Mouse (Mus musculus): ENCODE data around the gene Rbm34. TPM values are rescaled to one million over a fixed set of nuclear protein-coding genes. Genes with fewer than 3 reads are reported as not detected.

Gene Rbm34
- polyA plus RNA-seq, 1 experiment from 2014 or later = 26.6 TPM

DNA sequence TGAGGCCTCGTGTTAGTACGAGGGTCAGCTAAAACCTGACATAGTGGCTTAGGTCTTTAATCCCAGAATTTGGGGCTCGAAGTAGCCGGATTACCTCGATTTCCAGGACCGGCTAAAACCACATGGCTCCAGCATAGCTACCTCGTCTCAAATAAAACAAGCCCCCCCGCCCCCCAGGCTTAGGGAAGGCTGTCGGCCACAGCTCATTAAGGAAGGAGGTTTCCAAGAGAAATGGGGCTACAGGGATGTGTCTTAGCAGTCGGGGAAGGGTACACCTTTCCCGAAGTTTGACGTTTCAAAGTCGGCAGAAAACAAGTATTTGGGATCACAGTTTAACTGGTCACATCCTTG, 418 bp upstream of the Rbm34 start:
- peak; percentile 25; the same call in 1 of the 2 replicates for ATAC-seq (replicated peaks; ENCODE audit: low FRiP score, low TSS enrichment, low read depth)
- Histone ChIP-seq H3K4me2 (ENCODE audit: low read length) (peak overlapping the region; percentile 95), H3K36me3 (ENCODE audit: control insufficient read depth, insufficient read depth, low read length) (peaks cover 25% of the 10 kb centered on the region), H3K27ac (ENCODE audit: low read depth) (peak overlapping the region; percentile 78), H3K27me3 (replicated peaks; ENCODE audit: control insufficient read depth, insufficient read depth, low read length) (no peaks in the 10 kb centered on the region), H3K9ac (ENCODE audit: low read length) (peak overlapping the region; percentile 81), H3K4me3 (ENCODE audit: low read depth, low read length) (peak overlapping the region; percentile 90), H3K9me3 (ENCODE audit: control insufficient read depth, low read length) (no peaks in the 10 kb centered on the region), H3K4me1 (replicated peaks; ENCODE audit: control insufficient read depth, insufficient read depth, low read length) (peaks cover 5% of the 10 kb centered on the region; the same call in 1 of the 2 replicates)
- no peak for DNase-seq (ENCODE audit: low spot score)
- 13% methylated on average over 13 of the region's 13 CpGs for WGBS

DNA sequence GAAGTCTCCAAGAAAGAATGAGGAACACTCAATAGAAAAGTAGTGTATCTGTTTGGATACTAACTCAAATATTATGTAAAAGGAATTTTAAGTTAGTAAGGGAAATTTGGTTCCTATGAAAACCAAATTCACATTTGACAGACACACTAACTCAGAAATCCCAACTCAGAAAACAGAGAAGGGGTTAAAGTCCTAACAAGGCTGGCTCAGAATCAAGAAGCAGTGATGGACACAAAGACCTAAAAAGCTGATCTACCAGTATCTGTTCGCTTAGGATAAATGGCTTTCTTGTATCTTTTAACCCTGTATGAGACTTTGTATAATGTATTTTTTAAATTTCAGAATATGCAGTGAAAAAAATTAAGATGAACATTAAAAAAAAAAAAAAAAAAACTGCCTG, 1.3 kb downstream of the Rbm34 start:
- Histone ChIP-seq H3K9me3 (ENCODE audit: control insufficient read depth, low read length) (no peaks in the 10 kb centered on the region), H3K27me3 (replicated peaks; ENCODE audit: control insufficient read depth, insufficient read depth, low read length) (no peaks in the 10 kb centered on the region), H3K4me1 (replicated peaks; ENCODE audit: control insufficient read depth, insufficient read depth, low read length) (peaks cover 5% of the 10 kb centered on the region; the same call in 1 of the 2 replicates), H3K9ac (ENCODE audit: low read length) (no peak overlapping the region), H3K27ac (ENCODE audit: low read depth) (no peak overlapping the region), H3K4me2 (ENCODE audit: low read length) (no peak overlapping the region), H3K36me3 (ENCODE audit: control insufficient read depth, insufficient read depth, low read length) (peaks cover 37% of the 10 kb centered on the region), H3K4me3 (ENCODE audit: low read depth, low read length) (no peak overlapping the region)
- no peak for ATAC-seq (replicated peaks; ENCODE audit: low FRiP score, low TSS enrichment, low read depth)
- DNase-seq (ENCODE audit: low spot score) = no peak
- 89% methylated on average over 1 of the region's 1 CpGs for WGBS

DNA sequence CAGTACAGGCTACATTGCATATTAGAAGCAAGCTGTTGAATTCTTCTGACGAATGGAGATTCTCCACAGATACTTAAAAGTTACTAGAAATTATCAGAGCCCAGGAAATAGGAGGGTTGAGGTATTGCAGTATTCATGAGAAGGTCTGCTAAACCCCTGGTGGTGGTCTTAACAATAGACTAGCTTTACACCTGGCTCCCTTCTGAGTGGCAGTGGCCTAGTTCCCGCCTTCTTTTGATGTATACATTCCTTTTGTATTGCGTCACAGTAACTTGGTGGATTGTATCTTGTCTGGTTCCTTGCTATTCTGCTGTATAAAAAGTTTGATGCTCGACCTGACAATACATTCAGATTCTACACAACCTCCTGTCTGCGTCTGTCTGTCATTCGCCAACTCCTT, 2.8 kb downstream of the Rbm34 start:
- Histone ChIP-seq H3K27ac (ENCODE audit: low read depth) (no peak overlapping the region), H3K4me3 (ENCODE audit: low read depth, low read length) (no peak overlapping the region), H3K4me1 (replicated peaks; ENCODE audit: control insufficient read depth, insufficient read depth, low read length) (peaks cover 5% of the 10 kb centered on the region; the same call in 1 of the 2 replicates), H3K4me2 (ENCODE audit: low read length) (no peak overlapping the region), H3K9ac (ENCODE audit: low read length) (no peak overlapping the region), H3K36me3 (ENCODE audit: control insufficient read depth, insufficient read depth, low read length) (peaks cover 49% of the 10 kb centered on the region), H3K27me3 (replicated peaks; ENCODE audit: control insufficient read depth, insufficient read depth, low read length) (no peaks in the 10 kb centered on the region), H3K9me3 (ENCODE audit: control insufficient read depth, low read length) (no peaks in the 10 kb centered on the region)
- WGBS = 92% methylated on average over 6 of the region's 6 CpGs
- ATAC-seq (replicated peaks; ENCODE audit: low FRiP score, low TSS enrichment, low read depth) (no peak), DNase-seq (ENCODE audit: low spot score) (no peak)

DNA sequence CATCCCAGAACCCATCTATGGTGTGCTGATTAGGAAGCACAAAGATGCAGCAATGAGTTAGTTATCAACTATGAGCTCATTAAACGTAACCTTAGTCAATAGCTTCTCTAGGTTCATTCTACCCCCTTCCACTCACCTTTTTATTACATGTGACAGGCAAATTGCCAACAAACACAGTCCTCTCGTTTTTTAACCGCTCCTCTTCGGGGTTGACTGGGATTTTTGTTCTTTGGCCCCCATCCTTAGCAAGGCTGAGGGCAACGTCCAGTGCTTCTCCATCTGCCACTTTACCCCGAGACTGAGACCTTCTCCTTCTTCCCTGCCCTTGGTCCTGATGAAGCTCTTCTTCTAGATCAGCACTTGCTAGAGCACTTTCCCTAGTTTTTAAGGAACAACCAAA, 5.6 kb downstream of the Rbm34 start:
- Histone ChIP-seq H3K36me3 (ENCODE audit: control insufficient read depth, insufficient read depth, low read length) (peaks cover 75% of the 10 kb centered on the region), H3K27me3 (replicated peaks; ENCODE audit: control insufficient read depth, insufficient read depth, low read length) (no peaks in the 10 kb centered on the region), H3K27ac (ENCODE audit: low read depth) (no peak overlapping the region), H3K4me1 (replicated peaks; ENCODE audit: control insufficient read depth, insufficient read depth, low read length) (peaks cover 3% of the 10 kb centered on the region; the same call in 1 of the 2 replicates), H3K4me3 (ENCODE audit: low read depth, low read length) (no peak overlapping the region), H3K9ac (ENCODE audit: low read length) (no peak overlapping the region), H3K4me2 (ENCODE audit: low read length) (no peak overlapping the region), H3K9me3 (ENCODE audit: control insufficient read depth, low read length) (no peaks in the 10 kb centered on the region)
- no peak for ATAC-seq (replicated peaks; ENCODE audit: low FRiP score, low TSS enrichment, low read depth)
- 82% methylated on average over 6 of the region's 6 CpGs for WGBS
- DNase-seq (ENCODE audit: low spot score) = no peak

DNA sequence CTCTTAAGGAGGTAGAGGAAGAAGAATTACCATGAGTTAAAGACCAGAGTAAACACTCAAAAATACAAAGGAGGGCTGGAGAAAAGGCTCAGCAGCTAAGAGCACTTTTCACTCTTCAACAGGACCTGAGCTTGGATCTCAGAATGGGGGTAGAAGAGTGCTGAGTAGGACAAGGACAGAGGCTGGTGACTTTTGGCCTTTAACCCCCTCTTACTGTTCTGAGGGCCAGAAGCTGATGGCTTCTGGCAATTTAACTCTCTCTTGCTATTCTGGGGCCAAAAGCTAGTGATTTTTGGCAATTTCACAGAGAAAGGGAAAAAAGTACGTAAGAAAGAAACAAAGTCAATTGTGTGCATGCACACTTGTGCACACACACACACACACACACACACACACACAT, 8.0 kb downstream of the Rbm34 start:
- no peaks in the 10 kb centered on the region for H3K4me1 ChIP-seq (replicated peaks; ENCODE audit: control insufficient read depth, insufficient read depth, low read length)
- WGBS = 95% methylated on average over 1 of the region's 1 CpGs
- no peak overlapping the region for H3K4me3 ChIP-seq (ENCODE audit: low read depth, low read length)
- no peak overlapping the region for H3K9ac ChIP-seq (ENCODE audit: low read length)
- H3K4me2 ChIP-seq (ENCODE audit: low read length) = no peak overlapping the region
- ATAC-seq (replicated peaks; ENCODE audit: low FRiP score, low TSS enrichment, low read depth) = no peak
- DNase-seq (ENCODE audit: low spot score) = no peak
- no peak overlapping the region for H3K27ac ChIP-seq (ENCODE audit: low read depth)
- H3K27me3 ChIP-seq (replicated peaks; ENCODE audit: control insufficient read depth, insufficient read depth, low read length) = no peaks in the 10 kb centered on the region
- H3K9me3 ChIP-seq (ENCODE audit: control insufficient read depth, low read length) = no peaks in the 10 kb centered on the region
- peaks cover 83% of the 10 kb centered on the region for H3K36me3 ChIP-seq (ENCODE audit: control insufficient read depth, insufficient read depth, low read length)

DNA sequence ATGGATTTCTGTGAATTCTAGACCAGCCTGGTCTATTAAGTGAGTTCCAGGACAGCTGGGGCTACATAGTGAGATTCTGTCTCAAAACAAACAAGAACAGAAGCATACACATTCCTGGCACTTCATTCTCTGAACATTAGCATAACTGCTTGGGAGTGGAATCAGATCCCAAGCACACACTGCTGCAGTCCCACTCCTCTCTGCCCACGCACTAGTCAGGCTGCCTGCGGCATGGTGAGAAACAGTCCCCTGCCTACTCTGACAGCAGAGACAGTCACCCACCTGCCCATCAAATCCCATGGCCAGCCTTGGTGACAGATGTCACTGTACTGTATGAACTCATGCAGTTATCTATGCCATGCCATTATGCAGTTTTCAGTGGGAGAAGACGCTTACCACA, 9.4 kb downstream of the Rbm34 start:
- DNase-seq (ENCODE audit: low spot score) (no peak), ATAC-seq (replicated peaks; ENCODE audit: low FRiP score, low TSS enrichment, low read depth) (no peak)
- no peaks in the 10 kb centered on the region for H3K4me1 ChIP-seq (replicated peaks; ENCODE audit: control insufficient read depth, insufficient read depth, low read length)
- WGBS = 93% methylated on average over 3 of the region's 3 CpGs
- peaks cover 88% of the 10 kb centered on the region for H3K36me3 ChIP-seq (ENCODE audit: control insufficient read depth, insufficient read depth, low read length)
- H3K4me2 ChIP-seq (ENCODE audit: low read length) = no peak overlapping the region
- no peak overlapping the region for H3K9ac ChIP-seq (ENCODE audit: low read length)
- H3K4me3 ChIP-seq (ENCODE audit: low read depth, low read length) = no peak overlapping the region
- no peaks in the 10 kb centered on the region for H3K27me3 ChIP-seq (replicated peaks; ENCODE audit: control insufficient read depth, insufficient read depth, low read length)
- no peaks in the 10 kb centered on the region for H3K9me3 ChIP-seq (ENCODE audit: control insufficient read depth, low read length)
- no peak overlapping the region for H3K27ac ChIP-seq (ENCODE audit: low read depth)

DNA sequence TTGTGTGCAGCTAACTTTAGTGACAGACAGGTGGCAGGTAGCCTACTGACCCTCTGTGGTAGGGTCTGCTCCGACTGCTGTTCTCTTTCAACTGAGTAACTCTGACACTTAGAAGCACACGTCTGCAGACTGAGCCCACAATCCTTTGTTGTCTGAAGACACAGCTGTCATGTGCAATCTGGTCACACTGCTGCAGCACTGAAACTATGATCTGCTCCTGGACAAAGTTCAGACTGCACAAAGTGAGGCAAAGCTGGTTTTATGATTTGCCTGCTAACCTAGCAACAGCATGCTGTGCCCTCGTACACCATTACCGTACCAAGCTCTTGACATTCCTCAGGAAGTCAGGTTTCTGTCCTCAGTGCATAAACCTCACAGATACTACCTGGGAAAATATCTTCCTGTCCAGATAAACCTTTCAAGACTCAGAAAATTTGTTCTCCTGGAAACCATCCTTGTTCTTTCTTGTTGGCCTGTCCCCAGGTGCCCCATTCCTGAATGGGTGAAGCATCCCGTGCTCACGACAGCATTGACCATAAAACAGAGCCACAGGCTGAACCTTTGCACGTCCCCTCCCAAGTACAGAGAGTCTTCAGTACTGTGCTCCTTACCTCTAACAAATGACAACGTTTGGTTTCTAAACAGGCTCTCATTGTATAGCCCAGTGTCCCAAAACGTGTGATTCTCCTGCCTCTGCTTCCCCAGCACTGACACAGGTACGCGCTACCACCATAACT, 18.8 kb downstream of the Rbm34 start:
- no peak for ATAC-seq (replicated peaks; ENCODE audit: low FRiP score, low TSS enrichment, low read depth)
- DNase-seq (ENCODE audit: low spot score) = no peak
- Histone ChIP-seq H3K4me3 (ENCODE audit: low read depth, low read length) (no peak overlapping the region), H3K9ac (ENCODE audit: low read length) (no peak overlapping the region), H3K9me3 (ENCODE audit: control insufficient read depth, low read length) (no peaks in the 10 kb centered on the region), H3K4me1 (replicated peaks; ENCODE audit: control insufficient read depth, insufficient read depth, low read length) (no peaks in the 10 kb centered on the region), H3K27ac (ENCODE audit: low read depth) (no peak overlapping the region), H3K36me3 (ENCODE audit: control insufficient read depth, insufficient read depth, low read length) (peaks cover 83% of the 10 kb centered on the region), H3K4me2 (ENCODE audit: low read length) (no peak overlapping the region), H3K27me3 (replicated peaks; ENCODE audit: control insufficient read depth, insufficient read depth, low read length) (no peaks in the 10 kb centered on the region)
- WGBS = 87% methylated on average over 11 of the region's 11 CpGs

DNA sequence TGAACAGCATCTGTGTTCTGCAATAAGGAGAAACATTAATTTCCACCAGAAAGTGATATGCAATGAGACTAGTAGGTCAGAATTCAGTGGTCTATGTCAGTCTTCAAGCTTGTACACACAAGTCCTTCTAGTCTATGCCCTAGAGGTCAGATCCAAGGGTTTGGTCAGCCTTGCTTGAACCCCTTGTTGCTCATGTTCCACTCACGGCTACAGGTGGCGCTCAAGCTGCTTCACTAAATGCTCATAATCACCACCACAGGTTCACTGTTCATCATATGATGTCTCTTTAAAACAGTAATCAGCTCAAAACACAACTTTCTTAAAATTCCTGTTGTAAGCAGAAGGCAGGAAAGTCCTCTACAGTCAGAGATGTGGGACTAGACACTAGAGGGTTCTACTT, 21.3 kb downstream of the Rbm34 start:
- H3K4me1 ChIP-seq (replicated peaks; ENCODE audit: control insufficient read depth, insufficient read depth, low read length) = no peaks in the 10 kb centered on the region
- H3K27me3 ChIP-seq (replicated peaks; ENCODE audit: control insufficient read depth, insufficient read depth, low read length) = no peaks in the 10 kb centered on the region
- H3K36me3 ChIP-seq (ENCODE audit: control insufficient read depth, insufficient read depth, low read length) = peaks cover 61% of the 10 kb centered on the region
- H3K9me3 ChIP-seq (ENCODE audit: control insufficient read depth, low read length) = no peaks in the 10 kb centered on the region
- WGBS = 82% methylated on average over 2 of the region's 2 CpGs
- no peak overlapping the region for H3K9ac ChIP-seq (ENCODE audit: low read length)
- no peak overlapping the region for H3K4me2 ChIP-seq (ENCODE audit: low read length)
- ATAC-seq (replicated peaks; ENCODE audit: low FRiP score, low TSS enrichment, low read depth) (no peak), DNase-seq (ENCODE audit: low spot score) (no peak)
- H3K4me3 ChIP-seq (ENCODE audit: low read depth, low read length) = no peak overlapping the region
- no peak overlapping the region for H3K27ac ChIP-seq (ENCODE audit: low read depth)

DNA sequence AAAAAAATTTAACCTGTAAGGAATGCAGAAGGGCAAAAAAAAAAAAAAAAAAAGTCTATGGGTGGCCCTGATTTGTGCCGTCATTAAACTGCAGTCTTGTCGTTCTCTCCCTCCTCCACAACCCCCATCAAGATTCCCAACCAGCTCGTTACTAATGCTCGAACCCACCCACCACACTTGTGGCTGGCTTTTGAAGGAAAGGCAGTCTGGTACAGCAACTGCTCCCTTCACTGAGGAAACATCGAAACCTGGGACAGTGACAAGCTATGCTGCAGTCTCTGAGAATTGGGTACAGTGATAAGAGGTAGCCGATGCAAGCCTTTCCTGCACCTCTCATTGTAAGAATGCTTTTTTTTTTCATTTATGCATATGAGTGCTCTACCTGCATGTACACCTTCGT, 24.4 kb downstream of the Rbm34 start:
- ATAC-seq (replicated peaks; ENCODE audit: low FRiP score, low TSS enrichment, low read depth) (peak; percentile 5; the same call in 1 of the 2 replicates), DNase-seq (ENCODE audit: low spot score) (no peak)
- Histone ChIP-seq H3K27ac (ENCODE audit: low read depth) (no peak overlapping the region; the same call in 1 of the 2 replicates), H3K36me3 (ENCODE audit: control insufficient read depth, insufficient read depth, low read length) (peaks cover 37% of the 10 kb centered on the region), H3K4me3 (ENCODE audit: low read depth, low read length) (0 out of 2 replicates have a peak overlapping the region, but pooled peaks have one; percentile 97), H3K27me3 (replicated peaks; ENCODE audit: control insufficient read depth, insufficient read depth, low read length) (no peaks in the 10 kb centered on the region), H3K4me1 (replicated peaks; ENCODE audit: control insufficient read depth, insufficient read depth, low read length) (peaks cover 15% of the 10 kb centered on the region), H3K4me2 (ENCODE audit: low read length) (peak overlapping the region; percentile 76; the same call in 1 of the 2 replicates), H3K9me3 (ENCODE audit: control insufficient read depth, low read length) (no peaks in the 10 kb centered on the region), H3K9ac (ENCODE audit: low read length) (no peak overlapping the region)
- 81% methylated on average over 7 of the region's 7 CpGs for WGBS

All from intestine, embryonic 14.5 days (tissue).